Mouse (Mus musculus): ENCODE data around the gene Iqcg.

The Iqcg gene

DNA sequence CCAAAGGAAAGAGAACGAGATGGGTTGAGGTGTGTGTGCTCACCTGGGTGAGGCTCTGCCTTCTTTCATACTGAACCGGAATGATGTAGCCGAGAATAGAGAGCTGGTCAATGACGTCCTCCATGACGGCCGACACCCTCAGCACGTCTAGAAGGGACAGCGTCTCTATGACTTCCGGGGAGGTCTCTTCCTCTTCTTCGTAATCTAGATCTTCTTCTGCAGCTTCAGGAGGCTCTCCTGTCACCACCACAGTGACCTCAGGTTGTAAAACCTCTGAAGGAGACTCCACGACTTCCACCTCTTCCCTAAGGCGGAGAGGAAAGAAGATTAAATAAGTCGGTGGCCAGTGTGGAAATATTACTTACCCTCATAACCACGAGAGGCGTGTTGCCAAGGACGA, 6.2 kb downstream of the Iqcg start:
- DNase-seq (ENCODE audit: low read depth): no peak

DNA sequence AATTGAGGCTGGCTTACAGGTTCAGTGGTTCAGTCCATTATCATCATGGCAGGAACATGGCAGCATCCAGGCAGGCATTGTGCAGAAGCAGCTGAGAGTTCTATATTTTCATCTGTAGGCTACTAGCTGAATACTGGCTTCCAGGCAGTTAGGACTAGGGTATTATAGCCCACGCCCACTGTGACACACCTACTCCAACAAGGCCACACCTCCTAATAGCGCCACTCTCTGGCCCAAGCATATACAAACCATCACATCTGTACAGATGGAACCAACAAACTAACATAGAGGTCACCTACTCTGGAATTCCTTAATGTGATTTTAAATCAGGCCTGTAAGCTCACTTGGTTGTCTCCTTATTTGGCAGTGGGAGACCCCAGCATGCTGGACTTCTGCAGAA, 7.3 kb downstream of the Iqcg start:
- DNase-seq (ENCODE audit: low read depth): no peak

GRCm38 (mm10) chr16:33048004-33048403, 8.0 kb downstream of the Iqcg start:
- no peak for DNase-seq (ENCODE audit: low read depth)

- no peak for DNase-seq (ENCODE audit: low read depth)
These were observed 12.8 kb downstream of the Iqcg start for GRCm38 (mm10) chr16:33043268-33043667.

DNA sequence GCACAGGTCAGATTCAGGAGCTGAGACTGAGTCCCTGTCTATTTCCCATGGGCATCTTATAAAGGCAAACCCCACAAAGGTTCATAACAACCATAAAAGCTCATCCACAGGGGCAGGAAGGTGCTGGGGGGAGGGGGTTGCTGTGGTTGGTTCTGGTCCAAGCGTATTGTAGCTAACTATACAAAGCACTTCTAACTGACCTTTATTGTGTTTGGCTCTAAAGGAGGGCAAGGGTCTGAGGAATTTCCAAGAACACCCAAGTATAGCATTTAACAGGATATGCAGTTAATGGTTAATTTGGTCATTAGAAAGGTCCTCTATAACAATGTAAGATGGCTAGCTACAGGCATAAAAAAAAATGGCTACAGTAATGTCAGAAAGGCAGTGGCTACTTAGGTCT, 13.3 kb downstream of the Iqcg start:
- no peak for DNase-seq (ENCODE audit: low read depth)

DNA sequence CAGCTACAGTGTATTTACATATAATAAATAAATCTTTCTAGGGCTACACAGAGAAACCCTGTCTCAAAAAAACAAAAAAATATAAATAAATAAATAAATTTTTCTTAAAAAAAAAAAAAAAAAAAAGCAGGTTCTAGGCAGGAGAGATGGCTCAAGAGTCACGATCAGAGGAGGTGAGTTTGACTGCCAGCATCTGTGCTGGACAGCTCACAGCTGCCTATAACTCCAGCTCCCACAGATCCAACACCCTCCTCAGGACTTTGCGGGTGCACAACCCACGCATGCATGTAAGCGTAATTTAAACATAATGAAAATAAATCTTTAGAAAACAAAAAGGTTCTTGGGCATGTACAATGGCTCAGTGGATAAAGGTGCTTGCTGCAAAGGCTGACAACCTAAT, 20.0 kb downstream of the Iqcg start:
- no peak for DNase-seq (ENCODE audit: low read depth)

DNA sequence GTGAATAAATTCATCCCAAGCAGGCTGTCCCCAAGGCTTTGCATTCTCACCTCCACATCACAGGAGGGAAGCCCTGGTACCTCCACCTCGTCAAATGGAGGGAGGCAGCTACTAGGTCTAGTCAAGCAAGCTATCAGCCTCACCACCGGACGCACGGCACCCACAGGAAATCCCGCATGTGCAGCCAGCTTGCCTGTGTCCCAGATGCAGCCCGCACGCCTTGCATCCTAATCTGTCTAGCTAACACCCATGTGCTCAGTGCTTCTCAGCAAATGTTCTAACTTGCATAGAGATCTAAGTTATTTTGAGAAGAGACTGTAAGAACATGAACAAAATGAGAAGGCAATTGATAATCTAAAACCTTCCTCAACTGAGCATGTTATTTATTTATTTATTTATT, 29.7 kb downstream of the Iqcg start:
- DNase-seq (ENCODE audit: low read depth): no peak

DNA sequence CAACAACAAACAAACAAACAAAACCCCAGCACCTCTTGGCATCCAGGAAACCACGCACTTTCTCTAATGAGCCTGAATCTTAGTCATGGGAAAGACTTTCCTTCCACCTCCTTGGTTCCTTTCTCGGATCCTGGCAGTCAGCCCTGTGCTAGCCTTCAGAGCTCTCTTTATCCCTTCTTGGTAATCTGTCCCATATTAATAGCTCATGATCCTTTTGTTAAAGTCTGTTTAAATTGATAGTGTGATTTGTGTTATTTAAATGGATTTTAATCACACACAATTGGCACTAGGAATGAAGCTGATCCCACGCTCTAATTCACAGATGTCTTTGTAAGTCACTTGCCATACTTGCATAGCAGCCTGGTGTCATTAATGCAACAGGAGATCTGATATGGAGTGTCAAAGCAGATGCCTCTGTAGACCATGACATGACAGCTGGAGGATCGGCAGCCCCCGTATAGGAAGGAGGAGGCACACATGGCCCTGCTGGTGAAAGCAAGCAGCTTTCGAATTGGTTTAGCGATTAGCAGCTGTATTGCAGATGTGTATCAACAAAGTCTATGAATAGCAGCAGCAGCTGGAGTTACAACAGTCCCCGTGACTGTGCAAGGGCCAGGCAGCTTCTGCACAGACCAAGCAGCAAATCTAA, 31.4 kb downstream of the Iqcg start:
- peak; percentile 17 for DNase-seq (ENCODE audit: low read depth)

GRCm38 (mm10) chr16:33023750-33024149, 32.3 kb downstream of the Iqcg start:
- peak; percentile 87 for DNase-seq (ENCODE audit: low read depth)

GRCm38 (mm10) chr16:33021381-33021780, 34.6 kb downstream of the Iqcg start:
- DNase-seq (ENCODE audit: low read depth): no peak

DNA sequence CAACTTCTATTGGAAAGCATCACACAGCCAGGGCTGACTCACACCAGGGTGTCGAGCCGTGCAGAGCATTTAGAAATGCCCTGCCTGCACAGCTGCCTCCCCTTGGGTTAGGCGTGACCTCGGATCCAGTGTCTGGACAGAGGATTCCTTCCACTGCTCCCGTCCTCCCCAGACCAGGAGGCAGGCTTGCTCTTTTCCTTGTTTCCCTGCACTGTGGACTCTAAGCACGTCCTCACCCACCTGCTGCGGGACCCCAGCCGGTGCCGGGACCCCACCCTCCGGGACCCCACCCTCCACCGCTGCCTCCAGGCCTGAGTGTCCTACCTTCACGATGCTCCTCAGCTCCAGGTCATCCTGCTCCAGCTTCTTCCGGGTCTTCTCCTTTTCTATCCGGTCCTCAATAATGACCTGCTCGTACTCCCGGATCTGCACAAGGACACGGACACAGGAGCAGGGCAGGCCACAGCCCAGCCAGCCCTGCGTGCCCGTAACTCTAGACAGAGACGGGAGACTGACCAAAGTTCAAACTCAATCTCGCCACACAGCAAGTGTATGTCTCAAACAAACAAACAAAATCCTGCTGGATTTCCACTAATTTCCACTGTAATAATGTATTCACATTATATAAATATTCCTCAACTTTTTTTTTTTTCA, 36.8 kb downstream of the Iqcg start:
- DNase-seq (ENCODE audit: low read depth): peak; percentile 57

DNA sequence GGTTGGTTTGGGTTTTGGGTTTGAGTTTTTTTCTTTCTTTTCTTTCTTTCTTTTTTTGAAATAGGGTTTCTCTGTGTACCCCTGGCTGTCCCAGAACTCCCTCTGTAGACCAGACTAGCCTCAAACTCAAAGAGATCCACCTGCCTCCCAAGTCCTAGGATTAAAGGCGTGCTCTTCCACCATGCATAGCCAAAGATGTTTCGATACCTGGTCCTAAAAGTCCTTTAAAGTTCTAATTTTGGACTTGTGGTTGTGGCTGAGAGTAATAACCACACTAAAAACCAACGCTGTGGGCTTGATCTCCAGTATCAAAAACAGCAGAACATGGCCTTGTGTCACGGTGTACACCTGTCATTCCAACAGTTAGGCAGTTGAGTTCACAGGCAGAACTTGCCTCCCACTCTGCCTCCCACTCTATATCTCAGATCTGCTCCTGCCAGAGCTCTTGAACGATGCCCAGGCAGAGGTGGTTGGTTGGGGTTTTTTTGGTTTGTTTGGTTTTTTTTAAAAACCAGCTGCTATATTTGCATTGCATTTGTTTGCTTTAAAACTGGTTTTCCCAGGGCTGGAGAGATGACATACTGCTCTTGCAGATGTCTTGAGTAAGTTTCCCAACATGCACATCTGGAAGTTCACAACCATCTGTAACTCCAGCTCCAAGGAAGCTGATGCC, 38.2 kb downstream of the Iqcg start:
- DNase-seq (ENCODE audit: low read depth): peak; percentile 12

DNA sequence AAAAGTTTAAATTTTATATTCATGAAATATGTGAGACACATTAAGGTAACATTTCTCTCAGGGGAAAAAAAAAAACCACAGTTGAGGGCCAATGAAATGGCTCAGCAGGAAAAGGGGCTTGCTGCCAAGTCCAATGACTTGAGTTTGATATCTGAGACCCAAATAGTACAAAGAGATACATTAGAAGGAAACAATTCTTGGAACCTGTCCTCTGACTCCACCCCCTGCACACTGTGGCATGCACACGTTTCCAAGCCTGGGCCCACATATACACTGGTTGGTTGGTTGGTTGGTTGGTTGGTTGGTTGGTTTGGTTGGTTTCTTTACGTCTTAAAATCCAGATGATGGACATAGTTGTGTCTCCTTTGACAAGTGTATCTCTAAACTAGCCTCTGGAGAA, 40.0 kb downstream of the Iqcg start:
- DNase-seq (ENCODE audit: low read depth): no peak

- DNase-seq (ENCODE audit: low read depth): no peak
These were observed 40.6 kb downstream of the Iqcg start for GRCm38 (mm10) chr16:33015396-33015907.

DNA sequence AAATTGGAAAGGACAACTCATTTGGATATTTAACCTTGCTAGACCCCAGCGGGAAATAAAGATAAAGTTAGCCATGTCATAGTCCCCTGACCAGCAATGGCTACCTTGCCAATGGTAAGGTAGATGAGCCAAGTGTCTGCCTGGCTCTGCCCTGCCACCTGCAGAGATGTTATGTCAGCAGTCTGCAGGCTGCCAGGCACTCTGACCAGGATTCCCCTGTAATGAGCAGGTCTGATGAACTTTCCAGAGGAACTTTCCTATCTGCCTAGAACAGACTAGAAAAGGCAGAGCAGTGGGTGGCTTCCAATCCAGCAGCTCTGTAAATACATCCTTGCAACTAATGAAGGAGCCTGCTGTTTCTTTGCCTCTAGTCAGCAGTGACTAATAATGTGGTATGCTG, 41.1 kb downstream of the Iqcg start:
- DNase-seq (ENCODE audit: low read depth): no peak

DNA sequence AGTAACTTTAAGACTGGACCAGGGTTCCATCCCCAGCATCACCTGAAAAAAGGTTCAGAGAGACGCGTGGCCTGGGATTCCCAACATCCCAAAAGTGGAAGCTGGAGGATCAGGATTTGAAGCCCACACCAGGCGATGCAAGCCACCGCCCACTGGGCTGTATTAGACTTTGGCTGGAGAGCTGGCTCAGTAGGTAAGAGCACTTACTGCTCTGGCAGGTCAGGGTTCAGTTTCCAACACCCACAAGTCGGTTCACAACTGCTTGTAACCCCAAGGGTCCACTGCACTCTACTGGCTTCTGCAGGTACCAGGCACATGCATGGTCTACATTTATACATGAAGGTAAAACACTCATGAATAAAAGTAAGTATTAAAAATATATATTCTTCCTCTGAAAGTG, 42.2 kb downstream of the Iqcg start:
- no peak for DNase-seq (ENCODE audit: low read depth)

GRCm38 (mm10) chr16:33010166-33010565, 45.9 kb downstream of the Iqcg start:
- DNase-seq (ENCODE audit: low read depth): no peak

GRCm38 (mm10) chr16:33007436-33007835, 48.6 kb downstream of the Iqcg start:
- no peak for DNase-seq (ENCODE audit: low read depth)

GRCm38 (mm10) chr16:33006888-33007287, 49.1 kb downstream of the Iqcg start:
- no peak for DNase-seq (ENCODE audit: low read depth)

DNA sequence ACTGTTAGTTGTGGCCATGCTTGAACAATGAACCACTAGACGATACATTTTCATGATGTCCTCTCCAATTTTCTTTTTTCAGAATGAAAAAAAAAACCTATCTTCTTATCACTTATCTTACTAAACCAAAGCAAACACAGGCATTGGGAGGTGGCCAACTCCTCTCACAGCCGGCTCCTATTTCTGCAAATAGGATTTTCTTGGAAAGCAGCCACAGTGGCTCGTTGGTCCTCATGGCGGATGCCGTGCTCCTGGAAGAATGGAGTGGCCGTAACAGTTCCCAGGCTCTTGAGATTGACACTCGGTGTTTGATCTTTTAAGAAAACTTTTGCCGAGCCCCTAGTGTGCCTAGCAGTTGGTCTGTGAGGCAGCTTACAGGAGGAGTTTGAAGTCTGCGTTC, 50.8 kb downstream of the Iqcg start:
- DNase-seq (ENCODE audit: low read depth): peak; percentile 10

- peak; percentile 53 for DNase-seq (ENCODE audit: low read depth)
These were observed 63.9 kb downstream of the Iqcg start for GRCm38 (mm10) chr16:32992158-32992557.

GRCm38 (mm10) chr16:32984631-32985030, 71.4 kb downstream of the Iqcg start:
- no peak for DNase-seq (ENCODE audit: low read depth)

GRCm38 (mm10) chr16:32981405-32981804, 74.6 kb downstream of the Iqcg start:
- DNase-seq (ENCODE audit: low read depth): no peak

Data from NIH3T3 (cell line).